Comparison of ENCODE assay signal across 8 mouse cellular contexts in the genomic region with DNA sequence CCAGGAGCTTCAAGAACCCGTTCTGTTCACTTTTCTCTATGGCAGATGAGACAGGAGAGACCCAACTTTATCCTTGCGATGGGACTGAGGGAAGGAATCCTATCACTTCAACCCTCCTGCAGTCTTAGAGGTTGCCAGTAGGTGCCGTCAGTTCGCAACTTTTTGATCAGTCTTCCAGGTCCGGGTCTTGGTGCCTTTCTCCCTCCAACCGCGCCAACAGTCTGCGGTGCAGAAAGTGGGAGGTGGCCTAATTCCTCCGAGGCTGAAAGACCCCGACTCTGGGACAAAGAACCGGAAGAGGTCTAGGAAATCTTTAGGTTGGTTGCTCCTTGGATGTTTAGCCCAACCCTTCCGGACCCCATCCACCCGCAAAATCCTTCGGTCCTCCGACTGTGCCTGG. TPM values are rescaled to one million over a fixed set of nuclear protein-coding genes. Genes with fewer than 3 reads are reported as not detected.
A peak's percentile ranks its signal among the peaks of the same experiment; 100 is the strongest.
DNase-seq lines count a peak whose midpoint lies in the region; ATAC-seq lines count a peak whose summit lies in the region.

No protein-coding gene starts in this region.

- no peaks in the 10 kb centered on the region for H3K27me3 ChIP-seq in hindbrain, embryonic 16.5 days (replicated peaks; ENCODE audit: control insufficient read depth, insufficient read depth, low read length)

- peak overlapping the region; percentile 100 for H3K4me2 ChIP-seq in hindbrain, embryonic 16.5 days (ENCODE audit: low read length)

- no peaks in the 10 kb centered on the region for H3K36me3 ChIP-seq in hindbrain, embryonic 16.5 days (ENCODE audit: control insufficient read depth, insufficient read depth, low read length)
- no peaks in the 10 kb centered on the region for H3K36me3 ChIP-seq in macrophage (ENCODE audit: inconsistent target)

- peak overlapping the region; percentile 66 for H3K4me3 ChIP-seq in hindbrain, embryonic 16.5 days (ENCODE audit: low read length)
- H3K4me3 ChIP-seq in macrophage (ENCODE audit: inconsistent target) = peak overlapping the region; percentile 52

- peak overlapping the region; percentile 24 for H3K9ac ChIP-seq in hindbrain, embryonic 16.5 days (ENCODE audit: low read depth, low read length)

- peak; percentile 77 for DNase-seq in T-cell, adult 2 months (ENCODE audit: low spot score)
- peak; percentile 86 to 89 for DNase-seq in cerebellum, postnatal 14 days
- DNase-seq in gastrocnemius, adult 18-20 months (ENCODE audit: low spot score) = peak; percentile 85
- peak; percentile 50 for DNase-seq in left cerebral cortex, adult 11 months (ENCODE audit: low spot score)
- DNase-seq in retina, postnatal 7 days (ENCODE audit: low read depth, low spot score) = peak; percentile 69
- peak; percentile 71 for DNase-seq in urinary bladder, postnatal 25 days (ENCODE audit: low spot score)

- H3K79me2 ChIP-seq in macrophage (ENCODE audit: inconsistent target) = peaks cover 12% of the 10 kb centered on the region

- peaks cover 18% of the 10 kb centered on the region for H3K4me1 ChIP-seq in hindbrain, embryonic 16.5 days (ENCODE audit: control insufficient read depth, insufficient read depth, low read depth, low read length)

- no peaks in the 10 kb centered on the region for H3K9me3 ChIP-seq in hindbrain, embryonic 16.5 days (ENCODE audit: control insufficient read depth, low read length)

- 0% methylated on average over 15 of the region's 15 CpGs for WGBS in hindbrain, embryonic 16.5 days
- WGBS in macrophage (ENCODE audit: missing documents) = under 1% methylated on average over 15 of the region's 15 CpGs

- H3K27ac ChIP-seq in hindbrain, embryonic 16.5 days (ENCODE audit: low read depth, low read length) = no peak overlapping the region
- no peak overlapping the region for H3K27ac ChIP-seq in macrophage

- ATAC-seq in hindbrain, embryonic 16.5 days = peak; percentile 88

RNA-seq across cellular contexts. Expression of a gene that starts 1.3 kb away (rescaled TPM):
- 10 to 100 TPM; 30.0 to 48.5 TPM for total RNA-seq in gastrocnemius, adult 18-20 months (2021)
- polyA plus RNA-seq in hindbrain, embryonic 16.5 days (2015; fragmentation: Nextera tagmentation; extraction: Ambion mirVana) = 120 and 161 TPM in 2 replicates
- total RNA-seq in macrophage (2018; cell fraction: chromatin; rRNA removed) = 10 to 100 TPM in 13 of 26 experiments, 1 to 10 TPM in 13; 2.5 to 93.6 (median 10.5) TPM
- 100 to 1,000 TPM in 13 of 26 experiments, 10 to 100 TPM in 13; 17.4 to 207 (median 70.4) TPM for total RNA-seq in macrophage (2018; cell fraction: cytosol; rRNA removed)
- total RNA-seq in macrophage (2018; cell fraction: nucleus; rRNA removed) = 100 to 1,000 TPM in 4 of 26 experiments, 10 to 100 TPM in 21, 1 to 10 TPM in 1; 8.7 to 248 (median 41.6) TPM
- 50.8 to 246 TPM (median 226 TPM) in 3 replicates for polyA plus RNA-seq in macrophage (2018)

RNA-seq across cellular contexts. Expression of a gene that starts 15.8 kb away (rescaled TPM):
- total RNA-seq in gastrocnemius, adult 18-20 months (2021) = under 1 TPM; 0.09 to 0.21 TPM
- polyA plus RNA-seq in hindbrain, embryonic 16.5 days (2015; fragmentation: Nextera tagmentation; extraction: Ambion mirVana) = 33.1 and 44.9 TPM in 2 replicates
- 10 to 100 TPM in 20 of 26 experiments, 1 to 10 TPM in 6; 3.9 to 89.6 (median 20.7) TPM for total RNA-seq in macrophage (2018; cell fraction: chromatin; rRNA removed)
- total RNA-seq in macrophage (2018; cell fraction: cytosol; rRNA removed) = 10 to 100 TPM in 22 of 26 experiments, 1 to 10 TPM in 4; 7.9 to 28.0 (median 13.8) TPM
- total RNA-seq in macrophage (2018; cell fraction: nucleus; rRNA removed) = 10 to 100 TPM in 22 of 26 experiments, 1 to 10 TPM in 4; 8.0 to 84.7 (median 15.3) TPM
- polyA plus RNA-seq in macrophage (2018) = 5.8 to 44.5 TPM (median 27.0 TPM) in 3 replicates

RNA-seq across cellular contexts. Expression of a gene that starts 49.3 kb away (rescaled TPM):
- total RNA-seq in gastrocnemius, adult 18-20 months (2021) = under 1 TPM in 1 of 2 experiments, not detected in 1; 0.07 TPM
- polyA plus RNA-seq in hindbrain, embryonic 16.5 days (2015; fragmentation: Nextera tagmentation; extraction: Ambion mirVana) = 0.16 TPM in 2 replicates
- under 1 TPM in 12 of 26 experiments, not detected in 14; 0.19 to 0.92 (median 0.58) TPM for total RNA-seq in macrophage (2018; cell fraction: chromatin; rRNA removed)
- total RNA-seq in macrophage (2018; cell fraction: cytosol; rRNA removed) = 1 to 10 TPM in 13 of 26 experiments, under 1 TPM in 13; 0.33 to 1.9 (median 1.0) TPM
- total RNA-seq in macrophage (2018; cell fraction: nucleus; rRNA removed) = 1 to 10 TPM in 5 of 26 experiments, under 1 TPM in 16, not detected in 5; 0.13 to 3.6 (median 0.40) TPM
- 0.88 to 2.5 TPM (median 0.97 TPM) in 3 replicates for polyA plus RNA-seq in macrophage (2018)

RNA-seq across cellular contexts. Expression of a gene that starts 57.0 kb away (rescaled TPM):
- total RNA-seq in gastrocnemius, adult 18-20 months (2021) = not detected
- polyA plus RNA-seq in hindbrain, embryonic 16.5 days (2015; fragmentation: Nextera tagmentation; extraction: Ambion mirVana) = 2.0 and 3.0 TPM in 2 replicates
- not detected for total RNA-seq in macrophage (2018; cell fraction: chromatin; rRNA removed)
- not detected for total RNA-seq in macrophage (2018; cell fraction: cytosol; rRNA removed)
- total RNA-seq in macrophage (2018; cell fraction: nucleus; rRNA removed) = not detected
- polyA plus RNA-seq in macrophage (2018) = not detected in 3 replicates
